Mouse (Mus musculus) heart, embryonic 16.5 days (tissue): ENCODE data around the gene Specc1. TPM values are rescaled to one million over a fixed set of nuclear protein-coding genes. Genes with fewer than 3 reads are reported as not detected.

Source experiments
- ATAC-seq: fragments of 200-750 bp; cut with Nextera tagmentation; replicated peaks from 2 replicates; pipeline ENCODE4 v1.8.0; 2017; ENCODE audit warnings: moderate number of reproducible peaks; ENCODE audit not compliant: insufficient read depth, low FRiP score; ENCODE audit errors: extremely low read depth
- H3K27ac ChIP-seq: fragments of 300-500 bp; sonication (generic); 2 replicates; pipeline ENCODE4 v1.5.1; 2014; ENCODE audit warnings: mild to moderate bottlenecking, low read length, control low read depth, moderate library complexity
- H3K27me3 ChIP-seq: fragments of 300-500 bp; sonication (generic); 2 replicates; pipeline ENCODE4 v1.6.1; 2014; ENCODE audit warnings: low read length, mixed read lengths; ENCODE audit not compliant: control insufficient read depth, insufficient read depth
- H3K36me3 ChIP-seq: fragments of 300-500 bp; sonication (generic); 2 replicates; pipeline ENCODE4 v1.6.1; 2014; ENCODE audit not compliant: control insufficient read depth, insufficient read depth
- H3K4me1 ChIP-seq: fragments of 300-500 bp; sonication (generic); 2 replicates; pipeline ENCODE4 v1.6.1; 2014; ENCODE audit warnings: low read length, mixed read lengths; ENCODE audit not compliant: control insufficient read depth, insufficient read depth
- H3K4me2 ChIP-seq: fragments of 300-500 bp; sonication (generic); 2 replicates; pipeline ENCODE4 v1.6.1; 2014; ENCODE audit warnings: low read depth, mild to moderate bottlenecking, control low read depth, low read length
- H3K4me3 ChIP-seq: fragments of 300-500 bp; sonication (generic); 2 replicates; pipeline ENCODE4 v1.5.1; 2014; ENCODE audit warnings: mild to moderate bottlenecking, control low read depth, low read length
- H3K9ac ChIP-seq: fragments of 300-500 bp; sonication (generic); 2 replicates; pipeline ENCODE4 v1.6.1; 2014; ENCODE audit warnings: low read length, control low read depth
- H3K9me3 ChIP-seq: fragments of 300-500 bp; sonication (generic); replicated peaks from 2 replicates; pipeline ENCODE4 v1.6.1; 2016; ENCODE audit warnings: low read length; ENCODE audit not compliant: control insufficient read depth
- WGBS: fragments of 180-500 bp; shearing (Covaris S2); extraction: QIAGEN DNeasy Blood & Tissue Kit; methylation state at CpG from one replicate; pipeline ENCODE4 v1.1.7; 2014; 5-methylcytosine and 5-hydroxymethylcytosine counted together
- polyA plus RNA-seq: library from polyadenylated mRNA; unstranded; fragments of >200 nt; fragmentation: Nextera tagmentation; extraction: Ambion mirVana; gene quantifications from 2 replicates; pipeline ENCODE4 v1.2.1, GENCODE M21; 2015

Specc1 gene
- polyA plus RNA-seq, 1 experiment from 2014 or later = 9.3 TPM

- Histone ChIP-seq H3K27ac (peak overlapping the region; percentile 63), H3K27me3 (no peaks in the 10 kb centered on the region), H3K9me3 (no peaks in the 10 kb centered on the region), H3K4me3 (no peak overlapping the region), H3K9ac (no peak overlapping the region), H3K36me3 (no peaks in the 10 kb centered on the region), H3K4me2 (no peak overlapping the region; the same call in 1 of the 2 replicates), H3K4me1 (no peaks in the 10 kb centered on the region)
- WGBS = 65% methylated on average over 8 of the region's 8 CpGs
- ATAC-seq = no peak; the same call in 1 of the 2 replicates
Measured at GRCm38 (mm10) chr11:62024234-62024601, 67.7 kb downstream of the Specc1 start.

GRCm38 (mm10) chr11:62024952-62025351 is 68.4 kb downstream of the Specc1 start:
- H3K4me3 ChIP-seq = no peak overlapping the region
- H3K9me3 ChIP-seq = no peaks in the 10 kb centered on the region
- no peaks in the 10 kb centered on the region for H3K27me3 ChIP-seq
- WGBS = 60% methylated on average over 5 of the region's 5 CpGs
- H3K36me3 ChIP-seq = no peaks in the 10 kb centered on the region
- H3K27ac ChIP-seq = no peak overlapping the region
- H3K9ac ChIP-seq = no peak overlapping the region
- ATAC-seq = no peak
- H3K4me1 ChIP-seq = no peaks in the 10 kb centered on the region
- no peak overlapping the region for H3K4me2 ChIP-seq

- H3K27ac ChIP-seq = no peak overlapping the region
- H3K4me1 ChIP-seq = no peaks in the 10 kb centered on the region
- no peak overlapping the region for H3K4me3 ChIP-seq
- H3K9me3 ChIP-seq = no peaks in the 10 kb centered on the region
- H3K9ac ChIP-seq = no peak overlapping the region
- no peak overlapping the region for H3K4me2 ChIP-seq
- no peaks in the 10 kb centered on the region for H3K36me3 ChIP-seq
- 83% methylated on average over 2 of the region's 2 CpGs for WGBS
- H3K27me3 ChIP-seq = no peaks in the 10 kb centered on the region
- ATAC-seq = no peak
Measured at GRCm38 (mm10) chr11:62025770-62026169, 69.2 kb downstream of the Specc1 start.

- Histone ChIP-seq H3K4me3 (no peak overlapping the region), H3K36me3 (no peaks in the 10 kb centered on the region), H3K9ac (no peak overlapping the region), H3K9me3 (no peaks in the 10 kb centered on the region), H3K4me2 (no peak overlapping the region), H3K27ac (no peak overlapping the region), H3K4me1 (no peaks in the 10 kb centered on the region), H3K27me3 (no peaks in the 10 kb centered on the region)
- 58% methylated on average over 4 of the region's 4 CpGs for WGBS
- ATAC-seq = no peak
Measured at GRCm38 (mm10) chr11:62026345-62026815, 69.8 kb downstream of the Specc1 start.

- no peak overlapping the region for H3K9ac ChIP-seq
- no peaks in the 10 kb centered on the region for H3K9me3 ChIP-seq
- H3K4me3 ChIP-seq = no peak overlapping the region
- no peak overlapping the region for H3K4me2 ChIP-seq
- WGBS = 76% methylated on average over 6 of the region's 6 CpGs
- no peaks in the 10 kb centered on the region for H3K36me3 ChIP-seq
- no peak for ATAC-seq
- H3K27me3 ChIP-seq = no peaks in the 10 kb centered on the region
- H3K27ac ChIP-seq = no peak overlapping the region
- H3K4me1 ChIP-seq = no peaks in the 10 kb centered on the region
Measured at GRCm38 (mm10) chr11:62027271-62027670, 70.7 kb downstream of the Specc1 start.

- Histone ChIP-seq H3K27me3 (no peaks in the 10 kb centered on the region), H3K4me2 (no peak overlapping the region), H3K36me3 (no peaks in the 10 kb centered on the region), H3K9me3 (no peaks in the 10 kb centered on the region), H3K4me1 (no peaks in the 10 kb centered on the region), H3K4me3 (no peak overlapping the region), H3K9ac (no peak overlapping the region), H3K27ac (no peak overlapping the region)
- ATAC-seq = no peak
- 44% methylated on average over 2 of the region's 2 CpGs for WGBS
Measured at GRCm38 (mm10) chr11:62027705-62028104, 71.1 kb downstream of the Specc1 start.

GRCm38 (mm10) chr11:62029171-62029570 is 72.6 kb downstream of the Specc1 start:
- Histone ChIP-seq H3K27me3 (no peaks in the 10 kb centered on the region), H3K4me1 (no peaks in the 10 kb centered on the region), H3K4me2 (no peak overlapping the region), H3K27ac (no peak overlapping the region), H3K9me3 (no peaks in the 10 kb centered on the region), H3K36me3 (no peaks in the 10 kb centered on the region), H3K9ac (no peak overlapping the region), H3K4me3 (no peak overlapping the region)
- no peak for ATAC-seq
- WGBS = 86% methylated on average over 9 of the region's 9 CpGs

GRCm38 (mm10) chr11:62034564-62034963 is 78.0 kb downstream of the Specc1 start:
- H3K9ac ChIP-seq = no peak overlapping the region
- H3K36me3 ChIP-seq = no peaks in the 10 kb centered on the region
- H3K4me2 ChIP-seq = no peak overlapping the region
- no peak overlapping the region for H3K27ac ChIP-seq
- ATAC-seq = no peak
- no peaks in the 10 kb centered on the region for H3K9me3 ChIP-seq
- H3K27me3 ChIP-seq = no peaks in the 10 kb centered on the region
- 77% methylated on average over 6 of the region's 6 CpGs for WGBS
- H3K4me1 ChIP-seq = no peaks in the 10 kb centered on the region
- H3K4me3 ChIP-seq = no peak overlapping the region

GRCm38 (mm10) chr11:62035220-62035619 is 78.7 kb downstream of the Specc1 start:
- ATAC-seq = no peak
- Histone ChIP-seq H3K9ac (no peak overlapping the region), H3K27ac (no peak overlapping the region), H3K9me3 (no peaks in the 10 kb centered on the region), H3K4me2 (no peak overlapping the region), H3K27me3 (no peaks in the 10 kb centered on the region), H3K36me3 (no peaks in the 10 kb centered on the region), H3K4me1 (no peaks in the 10 kb centered on the region), H3K4me3 (no peak overlapping the region)
- 84% methylated on average over 1 of the region's 1 CpGs for WGBS

- no peaks in the 10 kb centered on the region for H3K4me1 ChIP-seq
- WGBS = 60% methylated on average over 2 of the region's 2 CpGs
- H3K36me3 ChIP-seq = no peaks in the 10 kb centered on the region
- H3K27me3 ChIP-seq = no peaks in the 10 kb centered on the region
- no peak overlapping the region for H3K4me2 ChIP-seq
- no peak overlapping the region for H3K27ac ChIP-seq
- ATAC-seq = no peak
- no peak overlapping the region for H3K9ac ChIP-seq
- no peak overlapping the region for H3K4me3 ChIP-seq
- no peaks in the 10 kb centered on the region for H3K9me3 ChIP-seq
Measured at GRCm38 (mm10) chr11:62040122-62040521, 83.6 kb downstream of the Specc1 start.
